Comparison of ENCODE assay signal across 13 mouse cellular contexts in the genomic region with DNA sequence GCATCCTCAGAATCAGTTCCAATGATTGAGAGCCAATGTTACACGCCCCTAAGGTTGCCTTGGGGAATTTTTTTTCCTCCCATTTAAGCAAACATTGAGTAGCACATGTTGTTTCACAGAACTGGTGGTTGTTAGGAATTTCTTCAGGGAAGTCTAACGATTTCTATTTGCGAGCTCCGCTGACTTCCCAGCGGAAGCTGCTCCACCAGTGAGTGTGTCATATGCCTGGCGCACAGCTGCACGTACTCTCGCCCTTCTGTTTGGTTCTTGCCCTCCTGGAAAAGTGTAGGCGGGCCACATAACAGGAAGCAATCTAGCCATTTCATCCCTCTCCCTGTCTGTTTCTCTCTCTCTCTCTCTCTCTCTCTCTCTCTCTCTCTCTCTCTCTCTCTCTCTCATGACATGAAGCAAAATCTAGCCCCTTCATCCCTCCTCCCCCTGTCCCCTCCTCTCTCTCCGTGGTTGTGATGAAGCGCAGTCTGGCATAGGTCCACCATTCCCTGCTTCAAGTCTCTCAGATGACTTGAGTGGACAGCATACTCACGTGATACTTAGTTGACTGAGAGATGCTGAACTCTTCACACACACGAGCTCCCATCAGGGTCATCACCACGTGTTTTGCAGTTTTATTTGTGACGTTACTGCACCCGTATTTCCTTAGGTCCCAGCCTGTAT. TPM values are rescaled to one million over a fixed set of nuclear protein-coding genes. Genes with fewer than 3 reads are reported as not detected.
DNase-seq lines count a peak whose midpoint lies in the region; ATAC-seq and TF ChIP-seq lines count a peak whose summit lies in the region.
"Had no signal": no experiment of that assay in that cellular context is flagged by ENCODE, and none has a peak within 500 bp of the region (broad histone marks: within the 10 kb centered on the region; RNA-seq: fewer than 3 reads in every experiment).

No protein-coding gene starts in this region.

- H3K4me2 ChIP-seq in hindbrain, postnatal 0 days (ENCODE audit: low read depth, low read length) = 0 out of 2 replicates have a peak overlapping the region, but pooled peaks have one; percentile 5
- no peak overlapping the region for H3K4me2 ChIP-seq in hindbrain, embryonic 12.5 days (replicated peaks)
- H3K4me2 ChIP-seq in neural tube, embryonic 15.5 days = peak overlapping the region; percentile 15
- H3K4me2 ChIP-seq in stomach, postnatal 0 days (replicated peaks; ENCODE audit: low read depth) = peak overlapping the region; percentile 17; the same call in 1 of the 2 replicates
- H3K4me2 ChIP-seq: heart, embryonic 13.5 days had no signal

- no peak overlapping the region for H3K9ac ChIP-seq in hindbrain, postnatal 0 days (replicated peaks; ENCODE audit: low read length)
- no peak overlapping the region for H3K9ac ChIP-seq in hindbrain, embryonic 12.5 days
- no peak overlapping the region for H3K9ac ChIP-seq in neural tube, embryonic 15.5 days (replicated peaks)
- H3K9ac ChIP-seq in stomach, postnatal 0 days (ENCODE audit: low read length) = no peak overlapping the region
- H3K9ac ChIP-seq: heart, embryonic 13.5 days; liver, embryonic 14.5 days had no signal

- no peaks in the 10 kb centered on the region for H3K27me3 ChIP-seq in hindbrain, postnatal 0 days (ENCODE audit: insufficient read depth, low read length)
- no peaks in the 10 kb centered on the region for H3K27me3 ChIP-seq in hindbrain, embryonic 12.5 days
- H3K27me3 ChIP-seq in neural tube, embryonic 15.5 days (replicated peaks) = no peaks in the 10 kb centered on the region
- H3K27me3 ChIP-seq in stomach, postnatal 0 days (ENCODE audit: control insufficient read depth, insufficient read depth, low read length) = no peaks in the 10 kb centered on the region
- H3K27me3 ChIP-seq: heart, embryonic 13.5 days had no signal

- TF ChIP-seq EP300 in stomach, postnatal 0 days (optimal IDR thresholded peaks at IDR 0.05) = no peak

- no peaks in the 10 kb centered on the region for H3K9me3 ChIP-seq in hindbrain, postnatal 0 days (ENCODE audit: low read length)
- H3K9me3 ChIP-seq in hindbrain, embryonic 12.5 days (replicated peaks) = 0 out of 2 replicates have a peak, but pooled peaks cover 5% of the 10 kb centered on the region
- H3K9me3 ChIP-seq in neural tube, embryonic 15.5 days (replicated peaks) = 0 out of 2 replicates have a peak, but pooled peaks cover 3% of the 10 kb centered on the region
- H3K9me3 ChIP-seq in stomach, postnatal 0 days (ENCODE audit: control insufficient read depth, low read length) = no peaks in the 10 kb centered on the region
- H3K9me3 ChIP-seq: heart, embryonic 13.5 days had no signal

- no peak for ATAC-seq in hindbrain, postnatal 0 days
- ATAC-seq in hindbrain, embryonic 12.5 days (ENCODE audit: low FRiP score) = no peak
- ATAC-seq in neural tube, embryonic 15.5 days (ENCODE audit: low FRiP score) = no peak
- 0 out of 2 replicates have a peak, but pooled peaks have one; percentile 61 for ATAC-seq in stomach, postnatal 0 days (ENCODE audit: low FRiP score, low TSS enrichment)
- ATAC-seq: forebrain, embryonic 16.5 days had no signal

- TF ChIP-seq CTCF in hindbrain, postnatal 0 days (IDR thresholded peaks at IDR 0.05; ENCODE audit: low read depth) = no peak
- no peak for TF ChIP-seq CTCF in embryonic fibroblast, embryonic 13.5 days (IDR thresholded peaks at IDR 0.05; ENCODE audit: borderline replicate concordance, insufficient read depth, low read length)
- no peak for TF ChIP-seq CTCF in stomach, postnatal 0 days (IDR thresholded peaks at IDR 0.05; ENCODE audit: low read depth)

- 71% methylated on average over 16 of the region's 16 CpGs for WGBS in hindbrain, postnatal 0 days
- 76% methylated on average over 16 of the region's 16 CpGs for WGBS in hindbrain, embryonic 12.5 days
- 73% methylated on average over 16 of the region's 16 CpGs for WGBS in neural tube, embryonic 15.5 days
- WGBS in stomach, postnatal 0 days = 46% methylated on average over 16 of the region's 16 CpGs

- no peaks in the 10 kb centered on the region for H3K4me1 ChIP-seq in hindbrain, postnatal 0 days (ENCODE audit: insufficient read depth, low read length)
- H3K4me1 ChIP-seq in hindbrain, embryonic 12.5 days = no peaks in the 10 kb centered on the region
- H3K4me1 ChIP-seq in neural tube, embryonic 15.5 days = no peaks in the 10 kb centered on the region
- H3K4me1 ChIP-seq in embryonic fibroblast, embryonic 13.5 days (ENCODE audit: control insufficient read depth, insufficient read depth, low read length) = peaks cover 3% of the 10 kb centered on the region; the same call in 1 of the 2 replicates
- no peaks in the 10 kb centered on the region for H3K4me1 ChIP-seq in stomach, postnatal 0 days (replicated peaks; ENCODE audit: control insufficient read depth, insufficient read depth)
- H3K4me1 ChIP-seq: heart, embryonic 13.5 days had no signal

- no peaks in the 10 kb centered on the region for H3K36me3 ChIP-seq in hindbrain, postnatal 0 days (ENCODE audit: insufficient read depth, low read length)
- no peaks in the 10 kb centered on the region for H3K36me3 ChIP-seq in hindbrain, embryonic 12.5 days
- no peaks in the 10 kb centered on the region for H3K36me3 ChIP-seq in neural tube, embryonic 15.5 days
- no peaks in the 10 kb centered on the region for H3K36me3 ChIP-seq in stomach, postnatal 0 days (ENCODE audit: control insufficient read depth, insufficient read depth, low read length)
- H3K36me3 ChIP-seq: heart, embryonic 13.5 days had no signal

- TF ChIP-seq POLR2A in embryonic fibroblast, embryonic 13.5 days (IDR thresholded peaks at IDR 0.05; ENCODE audit: low read depth, low read length) = 0 out of 2 replicates have a peak, but pooled peaks have one; percentile 25

- no peak overlapping the region; the same call in 1 of the 2 replicates for H3K4me3 ChIP-seq in hindbrain, postnatal 0 days (ENCODE audit: low read length)
- H3K4me3 ChIP-seq in hindbrain, embryonic 12.5 days = no peak overlapping the region
- H3K4me3 ChIP-seq in neural tube, embryonic 15.5 days (replicated peaks) = 0 out of 2 replicates have a peak overlapping the region, but pooled peaks have one; percentile 1
- H3K4me3 ChIP-seq in embryonic fibroblast, embryonic 13.5 days (ENCODE audit: insufficient read depth, low read length) = no peak overlapping the region
- no peak overlapping the region for H3K4me3 ChIP-seq in stomach, postnatal 0 days (ENCODE audit: low read depth, low read length)
- H3K4me3 ChIP-seq: heart, embryonic 13.5 days had no signal

- no peak for DNase-seq in hindbrain, postnatal 0 days (ENCODE audit: low spot score)
- DNase-seq in neural tube, embryonic 10.5 days (ENCODE audit: extremely low spot score, low spot score) = no peak
- peak; percentile 26 for DNase-seq in stomach, postnatal 0 days (ENCODE audit: low spot score)
- DNase-seq in cerebellum, adult 9-11 months = no peak
- no peak for DNase-seq in cerebellum, postnatal 25 days
- DNase-seq: cerebellum, adult 8-10 months; thymus, postnatal 4 days had no signal

- H3K27ac ChIP-seq in hindbrain, postnatal 0 days = no peak overlapping the region
- no peak overlapping the region for H3K27ac ChIP-seq in hindbrain, embryonic 12.5 days
- no peak overlapping the region for H3K27ac ChIP-seq in neural tube, embryonic 15.5 days (replicated peaks)
- H3K27ac ChIP-seq in embryonic fibroblast, embryonic 13.5 days (ENCODE audit: insufficient read depth, low read length) = peak overlapping the region; percentile 23
- H3K27ac ChIP-seq in stomach, postnatal 0 days (replicated peaks) = no peak overlapping the region
- H3K27ac ChIP-seq: heart, embryonic 13.5 days; liver, embryonic 14.5 days had no signal

RNA-seq across cellular contexts. Expression of a gene that starts 19.9 kb away (rescaled TPM):
- total RNA-seq in hindbrain, postnatal 0 days (2014; rRNA removed) = 29.1 and 32.7 TPM in 2 replicates
- polyA plus RNA-seq in hindbrain, postnatal 0 days (2015; fragmentation: Nextera tagmentation; extraction: Ambion mirVana) = 45.0 and 45.6 TPM in 2 replicates
- 41.5 and 46.2 TPM in 2 replicates for polyA plus RNA-seq in hindbrain, embryonic 12.5 days (2016; fragmentation: Nextera tagmentation; extraction: Ambion mirVana)
- 29.8 and 32.1 TPM in 2 replicates for polyA plus RNA-seq in neural tube, embryonic 15.5 days (2015; fragmentation: Nextera tagmentation; extraction: Ambion mirVana)
- polyA plus RNA-seq in embryonic fibroblast, embryonic 13.5 days (2011; ENCODE audit: insufficient read length, low read depth, missing spikeins) = 10.9 and 12.2 TPM in 2 replicates
- 50.6 and 52.8 TPM in 2 replicates for polyA plus RNA-seq in stomach, postnatal 0 days (2015; fragmentation: Nextera tagmentation; extraction: Ambion mirVana)

RNA-seq across cellular contexts. Expression of a gene that starts 28.1 kb away (rescaled TPM):
- total RNA-seq in hindbrain, postnatal 0 days (2014; rRNA removed) = 9.1 and 12.0 TPM in 2 replicates
- polyA plus RNA-seq in hindbrain, postnatal 0 days (2015; fragmentation: Nextera tagmentation; extraction: Ambion mirVana) = 5.4 and 15.5 TPM in 2 replicates
- polyA plus RNA-seq in hindbrain, embryonic 12.5 days (2016; fragmentation: Nextera tagmentation; extraction: Ambion mirVana) = 22.7 and 25.8 TPM in 2 replicates
- polyA plus RNA-seq in neural tube, embryonic 15.5 days (2015; fragmentation: Nextera tagmentation; extraction: Ambion mirVana) = 2.8 and 4.5 TPM in 2 replicates
- polyA plus RNA-seq in embryonic fibroblast, embryonic 13.5 days (2011; ENCODE audit: insufficient read length, low read depth, missing spikeins) = 11.6 and 18.7 TPM in 2 replicates
- polyA plus RNA-seq in stomach, postnatal 0 days (2015; fragmentation: Nextera tagmentation; extraction: Ambion mirVana) = 0.13 and 0.15 TPM in 2 replicates
